Mouse (Mus musculus) forebrain, postnatal 0 days (tissue): Measurements from ENCODE around the gene Llgl2. TPM values are rescaled to one million over a fixed set of nuclear protein-coding genes. Genes with fewer than 3 reads are reported as not detected.

Experiments
- ATAC-seq: fragments of 200-750 bp; cut with Nextera tagmentation; 2 replicates; pipeline ENCODE4 v1.8.0; 2017; ENCODE audit warnings: mild to moderate bottlenecking, moderate library complexity
- DNase-seq: peaks from one replicate; pipeline ENCODE4 v3.0.0-alpha.2; 2015
- H3K27ac ChIP-seq: fragments of 300-500 bp; sonication (generic); 2 replicates; pipeline ENCODE4 v1.5.1; 2014; ENCODE audit warnings: low read depth, mild to moderate bottlenecking, antibody characterized with exemption, low read length, moderate library complexity, mixed read lengths
- H3K27me3 ChIP-seq: fragments of 300-500 bp; sonication (generic); 2 replicates; pipeline ENCODE4 v1.6.1; 2014; ENCODE audit warnings: mild to moderate bottlenecking, low read length, mixed read lengths; ENCODE audit not compliant: insufficient read depth
- H3K36me3 ChIP-seq: fragments of 300-500 bp; sonication (generic); 2 replicates; pipeline ENCODE4 v1.6.1; 2014; ENCODE audit warnings: mild to moderate bottlenecking, moderate library complexity; ENCODE audit not compliant: insufficient read depth
- H3K4me1 ChIP-seq: fragments of 300-500 bp; sonication (generic); 2 replicates; pipeline ENCODE4 v1.6.1; 2014; ENCODE audit warnings: antibody characterized with exemption; ENCODE audit not compliant: insufficient read depth
- H3K4me2 ChIP-seq: fragments of 300-500 bp; sonication (generic); 2 replicates; pipeline ENCODE4 v1.6.1; 2014; ENCODE audit warnings: low read depth, mild to moderate bottlenecking, moderate library complexity
- H3K4me3 ChIP-seq: fragments of 300-500 bp; sonication (generic); 2 replicates; pipeline ENCODE4 v1.5.1; 2014; ENCODE audit warnings: low read depth, low read length, mixed read lengths
- H3K9ac ChIP-seq: fragments of 300-500 bp; sonication (generic); 2 replicates; pipeline ENCODE4 v1.6.1; 2014; ENCODE audit warnings: mild to moderate bottlenecking
- H3K9me3 ChIP-seq: fragments of 300-500 bp; sonication (generic); 2 replicates; pipeline ENCODE4 v1.6.1; 2016; ENCODE audit warnings: low read length
- CTCF ChIP-seq: sonication (generic); IDR thresholded peaks from 2 replicates; pipeline ENCODE4 v1.5.1; 2016; ENCODE audit warnings: antibody characterized with exemption, control low read depth, low read depth
- WGBS: fragments of 180-500 bp; shearing (Covaris S2); extraction: QIAGEN DNeasy Blood & Tissue Kit; methylation state at CpG from one replicate; pipeline ENCODE4 v1.1.7; 2014; 5-methylcytosine and 5-hydroxymethylcytosine counted together
- polyA plus RNA-seq: library from polyadenylated mRNA; unstranded; fragments of >200 nt; fragmentation: Nextera tagmentation; extraction: Ambion mirVana; gene quantifications from 2 replicates; pipeline ENCODE4 v1.2.1, GENCODE M21; 2015
- total RNA-seq: library from RNA; depleted of rRNA; stranded (reverse); fragments of >200 nt; gene quantifications from 2 replicates; pipeline ENCODE4 v1.2.3, GENCODE M21; 2014

The Llgl2 gene
- total and polyA plus RNA-seq, 2 experiments from 2014 or later, result 1.1 to 4.0 TPM

- Histone ChIP-seq H3K36me3 (no peaks in the 10 kb centered on the region), H3K27me3 (peaks cover 34% of the 10 kb centered on the region), H3K9me3 (no peaks in the 10 kb centered on the region), H3K9ac (no peak within 1 kb of the TSS), H3K4me3 (peak within 1 kb of the TSS; percentile 30), H3K4me2 (peak within 1 kb of the TSS; percentile 40), H3K4me1 (peaks cover 6% of the 10 kb centered on the region; the same call in 1 of the 2 replicates), H3K27ac (no peak within 1 kb of the TSS)
- TF ChIP-seq CTCF, result no peak
- ATAC-seq (no peak), DNase-seq (no peak)
- WGBS, result 10% methylated on average over 27 of the region's 27 CpGs
These were observed 34.5 kb downstream of the Llgl2 start, which contains the start of gene Myo15b for GRCm38 (mm10) chr11:115858354-115858753. Myo15b (plus strand) TSS chr11:115858406.

DNA sequence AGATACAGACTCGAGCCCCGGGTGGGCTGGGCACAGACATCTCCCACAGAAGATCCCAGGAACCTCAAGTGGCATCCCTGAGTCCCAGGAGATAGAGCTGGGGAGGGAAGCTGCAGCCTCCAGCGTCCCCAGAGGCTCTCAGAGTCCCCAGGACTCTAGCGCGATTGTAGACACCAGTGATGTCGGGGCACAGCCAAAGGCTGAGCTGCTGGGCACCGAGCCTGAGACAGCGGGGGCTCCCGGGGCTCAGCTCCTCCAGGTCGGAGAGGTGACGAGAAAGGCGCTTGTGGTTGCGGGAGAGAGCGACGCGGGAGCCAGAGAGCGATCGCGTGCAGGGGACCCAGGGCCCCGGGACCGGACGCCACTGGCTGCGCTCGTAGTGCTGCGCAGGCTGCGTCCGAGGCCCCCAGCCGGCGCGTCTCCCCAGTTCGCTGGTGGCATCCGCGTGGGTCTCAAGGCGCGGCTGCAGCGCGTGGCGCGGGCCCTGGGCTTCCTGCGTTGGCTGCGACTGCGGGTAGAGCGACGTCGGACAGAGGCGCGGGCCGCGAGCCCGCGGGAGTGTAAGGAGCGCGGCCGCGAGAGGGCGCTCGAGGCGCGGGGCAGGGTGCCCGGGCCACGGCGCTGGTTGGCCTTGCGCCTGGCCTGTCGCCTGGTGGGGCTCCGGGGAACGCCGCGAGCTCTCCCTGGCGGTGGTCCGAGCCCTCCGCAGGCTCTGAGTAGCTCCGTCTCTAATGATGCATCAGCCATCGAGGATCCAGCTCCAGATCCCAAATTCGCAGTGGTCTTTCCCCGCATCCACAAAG, 35.5 kb downstream of the Llgl2 start:
- peak; percentile 82 for DNase-seq
- Histone ChIP-seq H3K9ac (0 out of 2 replicates have a peak overlapping the region, but pooled peaks have one; percentile 7), H3K27me3 (peaks cover 34% of the 10 kb centered on the region), H3K36me3 (no peaks in the 10 kb centered on the region), H3K9me3 (no peaks in the 10 kb centered on the region), H3K4me3 (peak overlapping the region; percentile 30), H3K4me1 (peaks cover 6% of the 10 kb centered on the region; the same call in 1 of the 2 replicates), H3K4me2 (peak overlapping the region; percentile 40), H3K27ac (no peak overlapping the region)
- peak; percentile 92 for ATAC-seq
- TF ChIP-seq CTCF, result peak; percentile 70
- 6% methylated on average over 73 of the region's 75 CpGs for WGBS

GRCm38 (mm10) chr11:115863895-115864294, 40.0 kb downstream of the Llgl2 start:
- no peak overlapping the region for H3K27ac ChIP-seq
- DNase-seq (no peak), ATAC-seq (no peak)
- H3K4me3 ChIP-seq, result no peak overlapping the region
- 89% methylated on average over 8 of the region's 8 CpGs for WGBS
- H3K4me2 ChIP-seq, result no peak overlapping the region
- peaks cover 6% of the 10 kb centered on the region; the same call in 1 of the 2 replicates for H3K4me1 ChIP-seq
- peaks cover 20% of the 10 kb centered on the region for H3K27me3 ChIP-seq
- no peaks in the 10 kb centered on the region for H3K36me3 ChIP-seq
- H3K9ac ChIP-seq, result no peak overlapping the region
- no peaks in the 10 kb centered on the region for H3K9me3 ChIP-seq
- no peak for TF ChIP-seq CTCF

DNA sequence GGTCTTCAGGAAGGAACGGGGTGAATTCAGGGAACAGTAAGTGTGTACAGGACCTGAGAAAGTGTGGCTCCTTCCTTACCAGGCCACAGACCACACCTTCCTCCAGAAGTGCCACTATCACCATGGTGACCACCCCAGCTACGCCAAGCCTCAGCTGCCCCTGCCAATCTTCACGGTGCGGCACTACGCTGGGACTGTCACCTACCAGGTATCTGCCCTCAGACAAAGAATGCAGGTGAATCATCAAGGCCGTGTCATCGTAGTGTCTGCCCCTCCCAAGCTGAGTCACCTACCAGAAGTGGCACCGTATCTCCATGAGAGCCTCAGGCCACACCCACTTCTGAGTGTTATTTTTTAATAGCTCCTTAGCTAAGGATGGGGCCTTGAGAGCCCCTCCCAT, 45.5 kb downstream of the Llgl2 start:
- TF ChIP-seq CTCF, result no peak
- no peak for DNase-seq
- no peak overlapping the region for H3K9ac ChIP-seq
- H3K27ac ChIP-seq, result no peak overlapping the region
- H3K4me2 ChIP-seq, result no peak overlapping the region
- H3K9me3 ChIP-seq, result no peaks in the 10 kb centered on the region
- no peaks in the 10 kb centered on the region for H3K36me3 ChIP-seq
- H3K4me3 ChIP-seq, result no peak overlapping the region
- no peaks in the 10 kb centered on the region for H3K4me1 ChIP-seq
- H3K27me3 ChIP-seq, result no peaks in the 10 kb centered on the region; the same call in 1 of the 2 replicates
- WGBS, result 86% methylated on average over 8 of the region's 8 CpGs
- no peak for ATAC-seq

GRCm38 (mm10) chr11:115872437-115872836, 48.6 kb downstream of the Llgl2 start:
- WGBS, result 61% methylated on average over 4 of the region's 4 CpGs
- no peaks in the 10 kb centered on the region for H3K36me3 ChIP-seq
- H3K27ac ChIP-seq, result no peak overlapping the region
- H3K9ac ChIP-seq, result no peak overlapping the region
- no peaks in the 10 kb centered on the region; the same call in 1 of the 2 replicates for H3K27me3 ChIP-seq
- H3K4me3 ChIP-seq, result no peak overlapping the region
- no peaks in the 10 kb centered on the region for H3K9me3 ChIP-seq
- no peak overlapping the region for H3K4me2 ChIP-seq
- no peak for TF ChIP-seq CTCF
- H3K4me1 ChIP-seq, result no peaks in the 10 kb centered on the region
- DNase-seq (no peak), ATAC-seq (no peak)

GRCm38 (mm10) chr11:115875935-115876334, 52.1 kb downstream of the Llgl2 start:
- H3K9me3 ChIP-seq, result no peaks in the 10 kb centered on the region
- H3K4me1 ChIP-seq, result no peaks in the 10 kb centered on the region
- H3K27me3 ChIP-seq, result no peaks in the 10 kb centered on the region; the same call in 1 of the 2 replicates
- no peak for TF ChIP-seq CTCF
- H3K4me3 ChIP-seq, result no peak overlapping the region
- no peak overlapping the region for H3K27ac ChIP-seq
- no peaks in the 10 kb centered on the region for H3K36me3 ChIP-seq
- H3K4me2 ChIP-seq, result no peak overlapping the region
- no peak overlapping the region for H3K9ac ChIP-seq
- DNase-seq, result no peak
- no peak for ATAC-seq
- WGBS, result 90% methylated on average over 3 of the region's 3 CpGs

- no peak for ATAC-seq
- Histone ChIP-seq H3K27ac (no peak overlapping the region), H3K4me2 (no peak overlapping the region), H3K4me1 (no peaks in the 10 kb centered on the region), H3K36me3 (no peaks in the 10 kb centered on the region), H3K9me3 (no peaks in the 10 kb centered on the region), H3K27me3 (no peaks in the 10 kb centered on the region; the same call in 1 of the 2 replicates), H3K4me3 (no peak overlapping the region), H3K9ac (no peak overlapping the region)
- DNase-seq, result no peak
- 0 out of 2 replicates have a peak, but pooled peaks have one; percentile 13 for TF ChIP-seq CTCF
- WGBS, result 77% methylated on average over 5 of the region's 5 CpGs
These were observed 52.6 kb downstream of the Llgl2 start for GRCm38 (mm10) chr11:115876438-115876837.
